Mouse (Mus musculus) cortical plate, adult 2 months (tissue): ENCODE results near the gene Hbp1. TPM values are rescaled to one million over a fixed set of nuclear protein-coding genes. Genes with fewer than 3 reads are reported as not detected.
A peak's percentile ranks its signal among the peaks of the same experiment; 100 is the strongest.

Experiments
- H3K27ac ChIP-seq: fragments of 200-500 bp; 2 replicates; pipeline ENCODE4 v1.5.1; 2012; ENCODE audit warnings: low read length, control low read depth, inconsistent platforms; ENCODE audit not compliant: insufficient read depth
- H3K4me1 ChIP-seq: fragments of 200-500 bp; 2 replicates; pipeline ENCODE4 v1.6.1; 2011; ENCODE audit warnings: low read length; ENCODE audit not compliant: control insufficient read depth, insufficient read depth
- H3K4me3 ChIP-seq: fragments of 200-500 bp; 2 replicates; pipeline ENCODE4 v1.5.1; 2011; ENCODE audit warnings: mild to moderate bottlenecking, low read length, control low read depth; ENCODE audit not compliant: insufficient read depth
- CTCF ChIP-seq: fragments of 200-500 bp; IDR thresholded peaks from 2 replicates; pipeline ENCODE4 v1.5.1; 2011; ENCODE audit warnings: mild to moderate bottlenecking, control low read depth, low read length; ENCODE audit not compliant: insufficient read depth; ENCODE audit errors: extremely low read depth
- POLR2A ChIP-seq: fragments of 200-500 bp; IDR thresholded peaks from 2 replicates; pipeline ENCODE4 v1.6.1; 2011; ENCODE audit warnings: mild to moderate bottlenecking, low read length, control low read depth; ENCODE audit not compliant: insufficient read depth; ENCODE audit errors: extremely low read depth
- polyA plus RNA-seq: library from polyadenylated mRNA; depleted of rRNA; stranded (reverse); fragments of >200 nt; gene quantifications from 2 replicates; pipeline ENCODE4 v1.2.3, GENCODE M21; 2012; rRNA removed

The Hbp1 gene
- polyA plus RNA-seq = 32.4 and 37.2 TPM in 2 replicates

- peak within 1 kb of the TSS; percentile 36 for H3K27ac ChIP-seq
- peak within 1 kb of the TSS; percentile 38 for H3K4me3 ChIP-seq
- no peaks in the 10 kb centered on the region for H3K4me1 ChIP-seq
- TF ChIP-seq CTCF (no peak), POLR2A (peak; percentile 70)
These were observed at the start of gene Hbp1 for GRCm38 (mm10) chr12:31949759-31950658. TSS of gene Hbp1 (minus strand) at chr12:31950535.

GRCm38 (mm10) chr12:31998706-31999105 lies 48.4 kb upstream of the Hbp1 start:
- Histone ChIP-seq H3K27ac (no peak overlapping the region), H3K4me3 (no peak overlapping the region), H3K4me1 (peaks cover 4% of the 10 kb centered on the region; the same call in 1 of the 2 replicates)
- no peak for TF ChIP-seq CTCF
- TF ChIP-seq POLR2A = no peak

GRCm38 (mm10) chr12:31997328-31997878 lies 47.1 kb upstream of the Hbp1 start:
- Histone ChIP-seq H3K27ac (no peak overlapping the region), H3K4me3 (no peak overlapping the region), H3K4me1 (peaks cover 4% of the 10 kb centered on the region; the same call in 1 of the 2 replicates)
- TF ChIP-seq CTCF (no peak), POLR2A (no peak)

GRCm38 (mm10) chr12:31996877-31997276 lies 46.5 kb upstream of the Hbp1 start:
- Histone ChIP-seq H3K4me1 (peaks cover 4% of the 10 kb centered on the region; the same call in 1 of the 2 replicates), H3K4me3 (no peak overlapping the region), H3K27ac (no peak overlapping the region)
- TF ChIP-seq CTCF (no peak), POLR2A (no peak)

GRCm38 (mm10) chr12:31990575-31990974 lies 40.2 kb upstream of the Hbp1 start:
- peaks cover 3% of the 10 kb centered on the region for H3K4me1 ChIP-seq
- H3K4me3 ChIP-seq = no peak overlapping the region
- no peak overlapping the region for H3K27ac ChIP-seq
- no peak for TF ChIP-seq POLR2A
- TF ChIP-seq CTCF = no peak

GRCm38 (mm10) chr12:31989726-31990125 lies 39.4 kb upstream of the Hbp1 start:
- H3K27ac ChIP-seq = no peak overlapping the region
- H3K4me1 ChIP-seq = peaks cover 7% of the 10 kb centered on the region
- H3K4me3 ChIP-seq = no peak overlapping the region
- TF ChIP-seq POLR2A (no peak), CTCF (no peak)

- no peak for TF ChIP-seq CTCF
- no peak for TF ChIP-seq POLR2A
- H3K27ac ChIP-seq = no peak overlapping the region
- no peak overlapping the region for H3K4me3 ChIP-seq
- H3K4me1 ChIP-seq = peaks cover 9% of the 10 kb centered on the region
These were observed 36.1 kb upstream of the Hbp1 start for GRCm38 (mm10) chr12:31986463-31986862.

- peaks cover 9% of the 10 kb centered on the region for H3K4me1 ChIP-seq
- TF ChIP-seq POLR2A (no peak), CTCF (no peak)
These were observed 35.4 kb upstream of the Hbp1 start for GRCm38 (mm10) chr12:31985738-31986137.

GRCm38 (mm10) chr12:31984664-31985063 lies 34.3 kb upstream of the Hbp1 start:
- Histone ChIP-seq H3K27ac (no peak overlapping the region), H3K4me3 (no peak overlapping the region), H3K4me1 (peaks cover 9% of the 10 kb centered on the region)
- no peak for TF ChIP-seq CTCF
- TF ChIP-seq POLR2A = no peak

More at GRCm38 (mm10) chr12:31985738-31986137, 35.4 kb upstream of the Hbp1 start:
- Histone ChIP-seq H3K27ac (no peak overlapping the region), H3K4me3 (no peak overlapping the region)

- H3K4me1 ChIP-seq = peaks cover 9% of the 10 kb centered on the region
- TF ChIP-seq CTCF = no peak
- no peak for TF ChIP-seq POLR2A
- H3K4me3 ChIP-seq = no peak overlapping the region
- H3K27ac ChIP-seq = no peak overlapping the region
These were observed 33.9 kb upstream of the Hbp1 start for GRCm38 (mm10) chr12:31984206-31984605.

GRCm38 (mm10) chr12:31983769-31984168 lies 33.4 kb upstream of the Hbp1 start:
- H3K27ac ChIP-seq = no peak overlapping the region
- TF ChIP-seq CTCF (no peak), POLR2A (no peak)
- peaks cover 9% of the 10 kb centered on the region for H3K4me1 ChIP-seq

More at GRCm38 (mm10) chr12:31983769-31984168, 33.4 kb upstream of the Hbp1 start:
- H3K4me3 ChIP-seq = no peak overlapping the region
